Mouse (Mus musculus) cortical plate, adult 2 months (tissue): ENCODE measurements at regions not wholly inside any gene's neighbourhood (a gene's known extent, or its start where the extent isn't known, plus 50 kb on each side); places are given as distances from the start of the nearest gene placed in this dataset.

Source experiments
- H3K27ac ChIP-seq: fragments of 200-500 bp; 2 replicates; pipeline ENCODE4 v1.5.1; 2012; ENCODE audit warnings: low read length, control low read depth, inconsistent platforms; ENCODE audit not compliant: insufficient read depth
- H3K4me1 ChIP-seq: fragments of 200-500 bp; 2 replicates; pipeline ENCODE4 v1.6.1; 2011; ENCODE audit warnings: low read length; ENCODE audit not compliant: control insufficient read depth, insufficient read depth
- H3K4me3 ChIP-seq: fragments of 200-500 bp; 2 replicates; pipeline ENCODE4 v1.5.1; 2011; ENCODE audit warnings: mild to moderate bottlenecking, low read length, control low read depth; ENCODE audit not compliant: insufficient read depth
- CTCF ChIP-seq: fragments of 200-500 bp; IDR thresholded peaks from 2 replicates; pipeline ENCODE4 v1.5.1; 2011; ENCODE audit warnings: mild to moderate bottlenecking, control low read depth, low read length; ENCODE audit not compliant: insufficient read depth; ENCODE audit errors: extremely low read depth
- POLR2A ChIP-seq: fragments of 200-500 bp; IDR thresholded peaks from 2 replicates; pipeline ENCODE4 v1.6.1; 2011; ENCODE audit warnings: mild to moderate bottlenecking, low read length, control low read depth; ENCODE audit not compliant: insufficient read depth; ENCODE audit errors: extremely low read depth

DNA sequence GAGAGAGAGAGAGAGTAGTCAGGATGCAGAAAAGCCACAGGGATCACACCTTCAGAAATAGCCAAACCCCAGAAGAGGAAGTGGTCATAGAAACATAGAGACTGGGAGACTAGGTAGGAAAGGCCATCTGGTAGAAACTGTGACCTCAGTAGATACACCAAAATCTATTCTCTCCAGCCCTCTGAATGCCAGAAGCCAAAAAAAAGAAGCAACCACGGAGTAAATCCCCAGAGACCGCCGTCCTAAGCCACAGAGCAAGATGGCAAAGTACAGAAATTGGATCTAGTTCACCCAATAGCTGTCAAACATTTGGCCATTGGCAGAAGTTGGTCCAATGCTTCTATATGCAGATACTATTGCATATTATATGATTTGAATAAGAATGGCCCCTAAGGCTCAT, 86.5 kb upstream of the Usp24 start:
- Histone ChIP-seq H3K27ac (no peak overlapping the region), H3K4me3 (no peak overlapping the region), H3K4me1 (peaks cover 5% of the 10 kb centered on the region; the same call in 1 of the 2 replicates)
- TF ChIP-seq POLR2A: no peak
- no peak for TF ChIP-seq CTCF

DNA sequence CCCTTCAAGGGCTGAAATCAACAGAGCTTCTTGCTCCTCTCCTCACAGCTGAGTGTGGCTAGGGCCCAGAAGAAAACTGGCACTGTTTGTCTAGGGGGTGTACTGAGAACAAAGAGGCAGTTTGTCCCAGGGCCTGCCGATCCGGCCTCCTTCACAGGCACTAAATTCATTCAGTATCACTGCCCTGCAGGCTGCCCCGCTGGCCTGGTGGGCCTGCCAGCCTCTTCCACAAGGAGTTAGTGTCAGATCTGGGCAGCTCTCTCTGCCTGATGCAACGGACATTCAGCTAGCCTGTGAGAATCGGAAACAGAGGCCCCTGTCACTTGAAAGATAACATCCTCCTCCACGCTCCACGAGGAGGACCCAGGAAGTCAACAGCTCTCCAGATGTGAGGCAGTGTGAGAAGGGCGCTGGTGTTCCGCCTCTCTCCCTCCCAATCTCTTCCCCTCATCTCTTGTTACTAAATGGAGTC, 83.5 kb upstream of the Usp24 start:
- Histone ChIP-seq H3K27ac (peak overlapping the region; percentile 84), H3K4me1 (peaks cover 4% of the 10 kb centered on the region; the same call in 1 of the 2 replicates), H3K4me3 (no peak overlapping the region)
- TF ChIP-seq CTCF (no peak), POLR2A (no peak)

DNA sequence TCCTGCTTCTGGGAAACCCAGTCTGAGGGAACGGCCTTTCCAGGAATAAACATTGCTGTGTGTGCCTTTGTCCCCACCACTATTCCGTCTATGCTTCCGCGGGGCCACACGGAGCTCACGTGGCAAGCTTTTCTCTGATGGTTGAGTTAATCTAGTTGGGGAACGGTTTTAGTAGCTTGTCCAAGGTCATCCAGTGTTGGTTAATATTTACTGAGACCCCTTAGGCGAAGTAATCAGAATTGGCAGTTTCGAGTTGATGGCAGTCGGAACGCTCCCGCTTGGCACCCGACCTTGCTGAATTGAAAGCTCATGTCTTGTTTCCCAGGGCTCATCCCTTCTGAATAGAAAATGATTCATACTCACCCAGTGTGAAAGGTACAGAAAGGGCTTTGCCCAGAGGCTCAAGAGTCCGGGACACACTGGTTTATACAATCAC, 71.6 kb upstream of the Usp24 start:
- H3K4me3 ChIP-seq: no peak overlapping the region
- TF ChIP-seq CTCF: no peak
- no peak for TF ChIP-seq POLR2A
- H3K4me1 ChIP-seq: no peaks in the 10 kb centered on the region
- H3K27ac ChIP-seq: no peak overlapping the region

DNA sequence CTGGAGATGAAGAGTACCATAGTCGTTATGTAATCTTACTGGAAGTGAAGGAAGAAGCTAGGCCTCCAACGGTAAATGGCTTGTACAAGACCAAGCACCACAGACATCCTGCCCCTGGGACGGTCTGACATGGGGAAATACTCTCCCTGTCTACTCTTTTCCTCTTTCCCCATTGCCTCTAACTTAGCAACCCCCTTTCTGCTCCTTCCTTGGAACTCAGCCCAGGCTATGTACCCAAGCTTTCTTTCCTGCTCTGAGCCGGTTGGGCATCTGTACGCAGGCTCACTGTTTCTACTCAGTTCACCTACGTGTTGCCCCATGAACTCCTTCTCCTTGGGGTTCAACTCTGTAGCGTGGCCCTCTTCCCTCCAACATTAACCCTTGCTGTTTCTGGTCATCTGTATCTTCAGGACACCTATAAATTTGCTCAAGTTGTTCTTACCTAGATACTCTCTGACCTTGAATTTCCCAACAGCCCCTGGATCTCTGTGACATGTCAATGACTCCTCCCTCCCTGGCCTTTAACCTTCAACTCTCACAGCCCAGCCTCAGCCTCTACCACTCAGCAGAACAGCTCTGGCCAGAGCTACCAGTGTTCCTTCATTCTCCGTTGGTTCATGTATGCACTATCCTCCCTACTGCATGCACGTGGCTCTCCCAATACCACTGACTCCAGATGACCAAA, 71.0 kb upstream of the Usp24 start:
- TF ChIP-seq CTCF (no peak), POLR2A (no peak)
- no peak overlapping the region; the same call in 1 of the 2 replicates for H3K27ac ChIP-seq
- H3K4me1 ChIP-seq: no peaks in the 10 kb centered on the region
- no peak overlapping the region for H3K4me3 ChIP-seq

DNA sequence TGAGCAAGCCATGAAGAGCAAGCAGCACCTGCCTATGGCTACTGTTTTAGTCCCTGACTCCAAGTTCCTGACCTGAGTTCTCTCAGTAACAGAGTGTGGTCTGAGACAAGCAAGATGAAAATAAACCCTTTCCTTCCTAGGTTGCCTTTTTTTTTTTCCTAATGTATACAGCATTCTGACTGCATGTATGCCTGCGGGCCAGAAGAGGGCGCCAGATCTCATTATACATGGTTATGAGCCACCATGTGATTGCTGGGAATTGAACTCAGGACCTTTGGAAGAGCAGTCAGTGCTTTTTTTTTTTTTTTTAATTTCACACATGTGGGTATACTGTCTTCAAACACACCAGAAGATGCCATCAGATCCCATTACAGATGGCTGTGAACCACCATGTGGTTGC, 69.3 kb upstream of the Usp24 start:
- no peaks in the 10 kb centered on the region for H3K4me1 ChIP-seq
- no peak overlapping the region for H3K4me3 ChIP-seq
- no peak overlapping the region for H3K27ac ChIP-seq
- TF ChIP-seq POLR2A (no peak), CTCF (no peak)

DNA sequence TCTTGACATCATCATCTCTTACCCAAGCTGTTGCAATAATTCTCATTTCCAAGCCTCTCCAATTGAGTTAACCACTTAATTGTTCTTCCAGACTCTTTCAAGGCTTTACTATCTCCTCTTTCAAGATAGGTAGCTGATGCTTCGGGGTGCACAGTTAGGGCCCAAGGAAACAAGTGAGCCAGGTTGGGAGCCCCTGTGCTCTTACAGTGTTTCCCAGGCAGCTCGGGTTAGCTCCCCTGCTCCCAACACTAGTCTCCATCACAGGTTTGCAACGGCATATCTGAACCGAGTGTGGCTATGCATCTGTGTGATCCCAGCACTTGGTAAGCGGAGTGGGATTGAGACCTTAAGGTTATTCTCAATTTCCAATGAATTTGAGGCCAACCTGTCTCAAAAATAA, 68.6 kb upstream of the Usp24 start:
- no peak for TF ChIP-seq POLR2A
- no peak for TF ChIP-seq CTCF
- H3K27ac ChIP-seq: no peak overlapping the region
- no peak overlapping the region for H3K4me3 ChIP-seq
- H3K4me1 ChIP-seq: no peaks in the 10 kb centered on the region

DNA sequence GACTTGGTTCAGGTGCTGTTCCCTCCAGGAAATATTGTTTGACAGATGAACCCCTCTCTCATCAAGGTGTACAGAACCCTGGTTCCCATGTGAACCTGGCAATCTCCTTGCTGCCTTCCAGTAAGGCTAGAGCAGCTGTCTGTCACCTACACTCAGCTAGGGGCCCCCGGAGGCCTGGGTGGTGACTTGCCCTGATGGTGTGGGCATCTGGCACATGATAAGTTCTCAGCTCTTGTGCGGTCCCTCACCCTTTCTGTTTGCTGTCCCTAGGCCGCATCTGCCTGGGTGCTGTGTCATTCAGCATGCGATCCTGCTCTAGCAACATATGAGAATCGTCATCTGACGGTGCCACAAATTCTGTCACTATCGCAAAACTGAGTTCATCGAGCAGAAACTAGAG, 67.7 kb upstream of the Usp24 start:
- TF ChIP-seq CTCF: no peak
- TF ChIP-seq POLR2A: no peak
- no peaks in the 10 kb centered on the region for H3K4me1 ChIP-seq
- no peak overlapping the region for H3K4me3 ChIP-seq
- H3K27ac ChIP-seq: no peak overlapping the region

DNA sequence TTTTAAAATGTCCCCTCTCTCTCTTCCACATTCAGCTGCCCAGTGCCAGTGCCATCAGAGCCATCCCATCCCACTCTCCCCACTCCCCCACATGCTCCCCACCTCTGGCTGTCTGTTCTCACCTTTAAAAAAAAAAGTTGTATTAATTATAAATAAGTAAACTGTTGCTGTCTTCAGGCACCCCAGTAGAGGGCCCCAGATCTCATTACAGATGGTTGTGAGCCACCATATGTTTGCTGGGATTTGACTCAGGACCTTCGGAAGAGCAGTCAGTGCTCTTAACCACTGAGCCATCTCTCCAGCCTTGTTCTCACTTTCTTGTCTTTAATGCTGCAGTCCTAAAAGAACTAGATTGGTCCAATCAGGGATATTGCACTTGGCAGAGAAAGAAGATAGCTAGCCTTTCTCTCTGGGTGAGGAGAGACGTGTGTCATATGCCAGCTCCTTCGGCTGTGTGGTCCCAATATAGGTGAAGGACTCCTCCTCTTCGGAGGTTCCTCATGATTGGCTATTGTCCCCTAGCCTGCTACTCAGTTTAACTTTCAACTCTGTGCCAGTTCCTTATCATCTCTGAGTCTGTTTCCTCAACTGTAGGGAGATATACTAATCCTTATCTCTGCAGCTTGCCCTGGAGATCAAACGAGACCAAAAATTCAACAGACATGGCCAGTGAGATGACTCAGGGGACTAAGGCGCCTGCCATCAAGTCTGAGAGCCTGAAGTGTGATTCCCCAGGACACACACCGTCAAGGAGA, 66.8 kb upstream of the Usp24 start:
- H3K27ac ChIP-seq: no peak overlapping the region
- H3K4me3 ChIP-seq: no peak overlapping the region
- H3K4me1 ChIP-seq: no peaks in the 10 kb centered on the region
- TF ChIP-seq CTCF (no peak), POLR2A (no peak)

DNA sequence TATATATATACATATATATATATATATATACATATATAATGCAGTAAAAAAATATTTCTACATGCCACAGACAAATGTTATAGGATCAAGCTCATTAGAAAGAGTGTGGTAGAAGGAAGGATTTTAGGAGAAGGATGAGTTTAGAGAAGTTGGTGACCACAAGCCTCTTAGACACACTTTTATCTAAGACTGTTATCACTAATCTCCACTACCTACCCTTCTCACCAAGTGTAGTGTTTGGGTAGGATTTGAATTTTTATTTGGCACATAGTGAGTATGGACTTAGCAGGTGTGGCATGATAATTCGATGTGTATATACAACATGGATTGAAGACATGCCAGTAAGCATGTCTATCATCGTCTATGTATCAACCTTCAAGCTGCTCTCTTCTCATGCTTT, 66.0 kb upstream of the Usp24 start:
- TF ChIP-seq POLR2A (no peak), CTCF (no peak)

DNA sequence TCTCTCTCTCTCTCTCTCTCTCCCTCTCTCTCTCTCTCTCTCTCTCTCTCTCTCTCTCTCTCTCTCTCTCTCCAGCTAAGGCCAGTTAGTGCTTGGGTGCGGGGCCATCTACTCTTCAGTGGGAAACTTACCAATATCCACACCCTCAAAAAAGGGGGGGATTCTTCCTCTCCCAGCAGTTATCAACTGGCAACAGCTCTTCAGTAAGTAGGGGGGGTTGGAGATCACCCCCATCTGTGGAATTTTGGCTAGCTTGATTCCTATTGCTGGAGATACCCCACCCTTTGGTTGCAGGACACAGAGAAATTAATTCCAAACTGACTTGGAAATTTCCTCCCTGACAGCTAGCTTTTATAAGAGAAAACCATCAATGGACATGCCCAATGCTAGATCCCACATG, 64.6 kb upstream of the Usp24 start:
- no peaks in the 10 kb centered on the region for H3K4me1 ChIP-seq
- no peak overlapping the region for H3K27ac ChIP-seq
- H3K4me3 ChIP-seq: no peak overlapping the region
- TF ChIP-seq CTCF: no peak
- TF ChIP-seq POLR2A: no peak

More for the DNA sequence above, 66.0 kb upstream of the Usp24 start:
- H3K4me3 ChIP-seq: no peak overlapping the region
- no peak overlapping the region for H3K27ac ChIP-seq
- no peaks in the 10 kb centered on the region for H3K4me1 ChIP-seq
